Mouse (Mus musculus): ENCODE results near the gene Zfp597. TPM values are rescaled to one million over a fixed set of nuclear protein-coding genes. Genes with fewer than 3 reads are reported as not detected.

Gene Zfp597
- polyA plus RNA-seq, 2 experiments = 5.7 to 7.0 TPM

DNA sequence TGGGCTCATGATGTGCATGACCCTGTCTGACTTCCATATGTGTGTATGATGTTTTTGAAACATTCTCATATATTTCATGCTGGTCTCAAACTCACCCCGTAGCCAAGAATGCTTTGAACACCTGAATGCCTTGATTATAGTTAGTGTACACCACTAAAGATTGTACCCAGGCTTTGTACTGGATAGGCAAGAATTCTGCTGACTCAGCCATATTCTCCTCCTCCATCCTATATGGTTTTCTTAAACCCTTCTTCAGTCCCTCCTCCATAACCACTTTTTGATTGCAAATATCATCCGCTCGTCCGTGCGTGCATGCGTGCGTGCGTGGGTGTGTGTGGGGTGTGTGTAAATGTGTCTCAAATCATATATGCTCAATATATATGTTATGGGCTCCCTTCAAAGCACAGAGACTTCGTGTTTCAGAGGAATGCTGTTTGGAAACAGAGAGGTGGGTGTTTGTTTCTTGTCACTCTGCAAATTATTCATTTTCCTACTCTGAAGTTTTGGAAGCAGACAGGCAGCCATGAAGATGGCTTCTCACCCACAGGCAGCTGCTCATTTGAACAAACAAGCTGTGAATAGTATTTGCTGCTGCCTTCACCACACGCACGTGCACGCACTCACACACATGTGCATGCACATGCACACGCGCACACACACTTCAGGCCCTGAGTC, 7.4 kb upstream of the Zfp597 start:
- no peak for DNase-seq (ENCODE audit: low spot score)
- WGBS = 94% methylated on average over 14 of the region's 14 CpGs
- Histone ChIP-seq H3K4me3 (replicated peaks; ENCODE audit: low read length) (no peak overlapping the region), H3K27me3 (ENCODE audit: control insufficient read depth, insufficient read depth, low read length) (no peaks in the 10 kb centered on the region), H3K9me3 (ENCODE audit: control insufficient read depth, low read length) (no peaks in the 10 kb centered on the region), H3K9ac (ENCODE audit: low read depth, low read length, severe bottlenecking) (no peak overlapping the region), H3K27ac (replicated peaks; ENCODE audit: low read depth, low read length) (no peak overlapping the region), H3K4me1 (ENCODE audit: control insufficient read depth, insufficient read depth, low read length) (no peaks in the 10 kb centered on the region), H3K4me2 (replicated peaks; ENCODE audit: low read depth, low read length, severe bottlenecking) (no peak overlapping the region), H3K36me3 (ENCODE audit: control insufficient read depth, insufficient read depth, low read length) (0 out of 2 replicates have a peak, but pooled peaks cover 7% of the 10 kb centered on the region)
- no peak for TF ChIP-seq POLR2A (IDR thresholded peaks at IDR 0.05; ENCODE audit: borderline replicate concordance, extremely low read depth, insufficient read depth, insufficient read length)
- ATAC-seq (ENCODE audit: low FRiP score, low read depth) = no peak

GRCm38 (mm10) chr16:3885065-3885670, 807 bp upstream of the Zfp597 start:
- TF ChIP-seq POLR2A (IDR thresholded peaks at IDR 0.05; ENCODE audit: borderline replicate concordance, extremely low read depth, insufficient read depth, insufficient read length) = no peak
- Histone ChIP-seq H3K9me3 (ENCODE audit: control insufficient read depth, low read length) (no peaks in the 10 kb centered on the region), H3K4me1 (ENCODE audit: control insufficient read depth, insufficient read depth, low read length) (peaks cover 4% of the 10 kb centered on the region; the same call in 1 of the 2 replicates), H3K9ac (ENCODE audit: low read depth, low read length, severe bottlenecking) (peak overlapping the region; percentile 84), H3K4me2 (replicated peaks; ENCODE audit: low read depth, low read length, severe bottlenecking) (peak overlapping the region; percentile 72), H3K4me3 (replicated peaks; ENCODE audit: low read length) (peak overlapping the region; percentile 90), H3K36me3 (ENCODE audit: control insufficient read depth, insufficient read depth, low read length) (no peaks in the 10 kb centered on the region), H3K27ac (replicated peaks; ENCODE audit: low read depth, low read length) (peak overlapping the region; percentile 83), H3K27me3 (ENCODE audit: control insufficient read depth, insufficient read depth, low read length) (no peaks in the 10 kb centered on the region)
- peak; percentile 1; the same call in 1 of the 2 replicates for ATAC-seq (ENCODE audit: low FRiP score, low read depth)
- DNase-seq (ENCODE audit: low spot score) = no peak
- WGBS = 3% methylated on average over 10 of the region's 10 CpGs

- H3K4me1 ChIP-seq (ENCODE audit: control insufficient read depth, insufficient read depth, low read length) = peaks cover 11% of the 10 kb centered on the region
- H3K27ac ChIP-seq (replicated peaks; ENCODE audit: low read depth, low read length) = no peak overlapping the region
- H3K4me3 ChIP-seq (replicated peaks; ENCODE audit: low read length) = no peak overlapping the region
- H3K36me3 ChIP-seq (ENCODE audit: control insufficient read depth, insufficient read depth, low read length) = peaks cover 4% of the 10 kb centered on the region; the same call in 1 of the 2 replicates
- H3K9me3 ChIP-seq (ENCODE audit: control insufficient read depth, low read length) = no peaks in the 10 kb centered on the region
- no peak overlapping the region for H3K9ac ChIP-seq (ENCODE audit: low read depth, low read length, severe bottlenecking)
- ATAC-seq (ENCODE audit: low FRiP score, low read depth) = no peak
- DNase-seq (ENCODE audit: low spot score) = no peak
- H3K4me2 ChIP-seq (replicated peaks; ENCODE audit: low read depth, low read length, severe bottlenecking) = no peak overlapping the region
- TF ChIP-seq POLR2A (IDR thresholded peaks at IDR 0.05; ENCODE audit: borderline replicate concordance, extremely low read depth, insufficient read depth, insufficient read length) = no peak
- WGBS = 92% methylated on average over 4 of the region's 4 CpGs
- H3K27me3 ChIP-seq (ENCODE audit: control insufficient read depth, insufficient read depth, low read length) = no peaks in the 10 kb centered on the region
Observed at GRCm38 (mm10) chr16:3876346-3876745, 8.0 kb downstream of the Zfp597 start.

DNA sequence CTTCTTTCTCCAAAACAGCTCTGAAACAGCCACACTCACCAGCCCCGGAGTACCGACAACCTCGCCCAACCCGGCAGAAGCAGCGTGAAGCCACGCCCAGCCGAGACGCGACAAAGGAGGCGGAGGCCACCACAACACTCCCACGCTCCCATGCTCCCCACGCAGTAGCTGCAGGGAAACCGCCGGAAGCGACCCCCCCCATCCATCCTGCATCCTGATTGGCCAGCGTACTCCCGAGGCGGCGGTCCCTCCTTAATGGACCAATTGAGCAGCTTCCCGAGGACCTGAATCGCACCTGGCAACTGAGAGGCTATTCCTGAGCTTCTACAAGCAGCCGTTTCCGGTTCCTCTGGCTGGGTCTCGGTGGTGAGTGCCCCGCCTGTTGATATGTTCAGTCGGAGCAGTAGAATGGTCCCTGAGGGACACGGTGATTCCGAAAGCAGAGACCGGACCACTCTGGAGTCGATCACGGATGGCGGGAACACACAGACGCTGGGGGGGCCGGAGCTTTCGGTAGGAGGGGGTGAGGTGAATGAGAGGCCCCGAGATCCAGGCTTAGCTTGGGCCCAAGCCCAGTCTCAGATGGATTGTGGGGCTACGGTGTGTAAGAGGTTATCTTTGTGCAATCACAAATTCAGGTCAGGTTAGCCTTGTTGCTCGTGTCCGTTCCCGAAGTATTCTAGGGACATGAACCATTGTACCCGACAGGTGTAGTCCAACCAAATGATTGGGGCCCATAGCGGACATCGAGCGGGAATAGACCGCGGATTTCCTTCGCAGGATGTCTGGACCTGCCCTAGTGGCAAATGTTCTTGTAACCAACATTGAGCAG, 11.9 kb downstream of the Zfp597 start, which contains the start of gene Naa60:
Naa60 (plus strand) TSS at position 160 of the 832 bp plus-strand sequence.
- 6% methylated on average over 43 of the region's 47 CpGs for WGBS
- peaks cover 11% of the 10 kb centered on the region for H3K4me1 ChIP-seq (ENCODE audit: control insufficient read depth, insufficient read depth, low read length)
- no peaks in the 10 kb centered on the region for H3K27me3 ChIP-seq (ENCODE audit: control insufficient read depth, insufficient read depth, low read length)
- ATAC-seq (ENCODE audit: low FRiP score, low read depth) = peak; percentile 99
- H3K36me3 ChIP-seq (ENCODE audit: control insufficient read depth, insufficient read depth, low read length) = peaks cover 20% of the 10 kb centered on the region
- peak within 1 kb of the TSS; percentile 66 for H3K9ac ChIP-seq (ENCODE audit: low read depth, low read length, severe bottlenecking)
- peak; percentile 95 for DNase-seq (ENCODE audit: low spot score)
- peak within 1 kb of the TSS; percentile 83 for H3K4me2 ChIP-seq (replicated peaks; ENCODE audit: low read depth, low read length, severe bottlenecking)
- peak within 1 kb of the TSS; percentile 55 for H3K4me3 ChIP-seq (replicated peaks; ENCODE audit: low read length)
- no peak for TF ChIP-seq POLR2A (IDR thresholded peaks at IDR 0.05; ENCODE audit: borderline replicate concordance, extremely low read depth, insufficient read depth, insufficient read length)
- no peaks in the 10 kb centered on the region for H3K9me3 ChIP-seq (ENCODE audit: control insufficient read depth, low read length)
- peak within 1 kb of the TSS; percentile 50 for H3K27ac ChIP-seq (replicated peaks; ENCODE audit: low read depth, low read length)

GRCm38 (mm10) chr16:3871815-3872214, 12.5 kb downstream of the Zfp597 start:
- ATAC-seq (ENCODE audit: low FRiP score, low read depth) (no peak), DNase-seq (ENCODE audit: low spot score) (no peak)
- Histone ChIP-seq H3K9me3 (ENCODE audit: control insufficient read depth, low read length) (no peaks in the 10 kb centered on the region), H3K4me3 (replicated peaks; ENCODE audit: low read length) (peak overlapping the region; percentile 55), H3K4me2 (replicated peaks; ENCODE audit: low read depth, low read length, severe bottlenecking) (peak overlapping the region; percentile 83), H3K27ac (replicated peaks; ENCODE audit: low read depth, low read length) (0 out of 2 replicates have a peak overlapping the region, but pooled peaks have one; percentile 33), H3K4me1 (ENCODE audit: control insufficient read depth, insufficient read depth, low read length) (peaks cover 11% of the 10 kb centered on the region), H3K27me3 (ENCODE audit: control insufficient read depth, insufficient read depth, low read length) (no peaks in the 10 kb centered on the region), H3K9ac (ENCODE audit: low read depth, low read length, severe bottlenecking) (peak overlapping the region; percentile 66), H3K36me3 (ENCODE audit: control insufficient read depth, insufficient read depth, low read length) (peaks cover 20% of the 10 kb centered on the region)
- WGBS = 2% methylated on average over 16 of the region's 16 CpGs
- TF ChIP-seq POLR2A (IDR thresholded peaks at IDR 0.05; ENCODE audit: borderline replicate concordance, extremely low read depth, insufficient read depth, insufficient read length) = no peak

All from limb, embryonic 14.5 days (tissue).